Mouse (Mus musculus) liver, adult 2 months (tissue): Measurements from ENCODE around the gene Cd44.

Experiments used
- CTCF ChIP-seq: fragments of 200-500 bp; IDR thresholded peaks from 2 replicates; pipeline ENCODE4 v1.5.1; 2011; ENCODE audit warnings: low read depth, low read length, control low read depth
- POLR2A ChIP-seq: fragments of 200-500 bp; IDR thresholded peaks from 2 replicates; pipeline ENCODE4 v1.6.1; 2011; ENCODE audit warnings: low read length, control low read depth; ENCODE audit not compliant: insufficient read depth; ENCODE audit errors: extremely low read depth

DNA sequence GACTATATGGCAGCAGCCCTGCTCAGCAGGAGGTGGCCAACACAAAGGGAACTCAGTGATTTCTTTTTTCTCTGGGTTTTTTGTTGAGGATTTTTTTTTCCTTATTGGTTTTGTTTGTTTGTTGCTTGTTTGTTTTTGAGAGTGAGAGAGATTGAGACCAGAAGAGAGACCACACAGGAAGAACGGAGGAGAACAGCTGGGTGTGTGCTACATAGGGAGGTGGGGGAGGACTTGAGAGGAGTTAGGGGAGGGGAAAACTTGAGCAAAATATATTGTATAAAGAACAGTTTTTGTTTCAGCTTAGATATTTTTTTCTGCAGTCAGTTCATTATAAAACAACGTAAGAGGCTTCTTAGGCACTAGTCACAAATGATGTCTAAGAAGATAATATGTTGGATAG lies 103.3 kb downstream of the Cd44 start:
- TF ChIP-seq CTCF (no peak), POLR2A (no peak)
